Mouse (Mus musculus): ENCODE results near the gene Tmem218. TPM values are rescaled to one million over a fixed set of nuclear protein-coding genes. Genes with fewer than 3 reads are reported as not detected.

The Tmem218 gene
- polyA plus RNA-seq, 1 experiment from 2014 or later: 9.9 TPM

GRCm38 (mm10) chr9:37214327-37215060 lies 6.5 kb downstream of the Tmem218 start:
- Histone ChIP-seq H3K4me1 (replicated peaks; ENCODE audit: control insufficient read depth, insufficient read depth, low read length) (no peaks in the 10 kb centered on the region), H3K4me3 (ENCODE audit: low read depth, low read length) (no peak overlapping the region), H3K36me3 (ENCODE audit: control insufficient read depth, insufficient read depth, low read length) (no peaks in the 10 kb centered on the region), H3K9me3 (ENCODE audit: control insufficient read depth, low read length) (no peaks in the 10 kb centered on the region), H3K27ac (ENCODE audit: low read depth) (no peak overlapping the region), H3K9ac (ENCODE audit: low read length) (no peak overlapping the region), H3K27me3 (replicated peaks; ENCODE audit: control insufficient read depth, insufficient read depth, low read length) (no peaks in the 10 kb centered on the region), H3K4me2 (ENCODE audit: low read length) (no peak overlapping the region)
- 74% methylated on average over 9 of the region's 9 CpGs for WGBS
- no peak for ATAC-seq (replicated peaks; ENCODE audit: low FRiP score, low TSS enrichment, low read depth)
- no peak for DNase-seq (ENCODE audit: low spot score)

- H3K4me3 ChIP-seq (ENCODE audit: low read depth, low read length): no peak overlapping the region
These were observed 12.7 kb downstream of the Tmem218 start for GRCm38 (mm10) chr9:37220755-37221154.

GRCm38 (mm10) chr9:37225581-37225980 lies 17.6 kb downstream of the Tmem218 start:
- ATAC-seq (replicated peaks; ENCODE audit: low FRiP score, low TSS enrichment, low read depth) (no peak), DNase-seq (ENCODE audit: low spot score) (no peak)
- Histone ChIP-seq H3K9me3 (ENCODE audit: control insufficient read depth, low read length) (no peaks in the 10 kb centered on the region), H3K36me3 (ENCODE audit: control insufficient read depth, insufficient read depth, low read length) (peaks cover 2% of the 10 kb centered on the region; the same call in 1 of the 2 replicates), H3K27me3 (replicated peaks; ENCODE audit: control insufficient read depth, insufficient read depth, low read length) (no peaks in the 10 kb centered on the region), H3K4me3 (ENCODE audit: low read depth, low read length) (no peak overlapping the region), H3K4me2 (ENCODE audit: low read length) (no peak overlapping the region), H3K4me1 (replicated peaks; ENCODE audit: control insufficient read depth, insufficient read depth, low read length) (no peaks in the 10 kb centered on the region), H3K9ac (ENCODE audit: low read length) (no peak overlapping the region), H3K27ac (ENCODE audit: low read depth) (no peak overlapping the region)
- 85% methylated on average over 1 of the region's 1 CpGs for WGBS

More at GRCm38 (mm10) chr9:37220755-37221154, 12.7 kb downstream of the Tmem218 start:
- no peak for ATAC-seq (replicated peaks; ENCODE audit: low FRiP score, low TSS enrichment, low read depth)
- peaks cover 2% of the 10 kb centered on the region; the same call in 1 of the 2 replicates for H3K36me3 ChIP-seq (ENCODE audit: control insufficient read depth, insufficient read depth, low read length)
- WGBS: 91% methylated on average over 8 of the region's 8 CpGs
- no peak overlapping the region for H3K27ac ChIP-seq (ENCODE audit: low read depth)
- no peak overlapping the region for H3K9ac ChIP-seq (ENCODE audit: low read length)
- DNase-seq (ENCODE audit: low spot score): no peak
- no peaks in the 10 kb centered on the region for H3K9me3 ChIP-seq (ENCODE audit: control insufficient read depth, low read length)
- H3K4me1 ChIP-seq (replicated peaks; ENCODE audit: control insufficient read depth, insufficient read depth, low read length): no peaks in the 10 kb centered on the region
- H3K27me3 ChIP-seq (replicated peaks; ENCODE audit: control insufficient read depth, insufficient read depth, low read length): no peaks in the 10 kb centered on the region
- no peak overlapping the region for H3K4me2 ChIP-seq (ENCODE audit: low read length)

GRCm38 (mm10) chr9:37229880-37230325 lies 21.9 kb downstream of the Tmem218 start:
- Histone ChIP-seq H3K36me3 (ENCODE audit: control insufficient read depth, insufficient read depth, low read length) (no peaks in the 10 kb centered on the region), H3K9ac (ENCODE audit: low read length) (no peak overlapping the region), H3K27ac (ENCODE audit: low read depth) (no peak overlapping the region), H3K4me1 (replicated peaks; ENCODE audit: control insufficient read depth, insufficient read depth, low read length) (no peaks in the 10 kb centered on the region), H3K4me3 (ENCODE audit: low read depth, low read length) (no peak overlapping the region), H3K4me2 (ENCODE audit: low read length) (no peak overlapping the region), H3K27me3 (replicated peaks; ENCODE audit: control insufficient read depth, insufficient read depth, low read length) (no peaks in the 10 kb centered on the region), H3K9me3 (ENCODE audit: control insufficient read depth, low read length) (no peaks in the 10 kb centered on the region)
- WGBS: 7% methylated on average over 1 of the region's 1 CpGs
- ATAC-seq (replicated peaks; ENCODE audit: low FRiP score, low TSS enrichment, low read depth) (peak; percentile 50), DNase-seq (ENCODE audit: low spot score) (peak; percentile 79)

GRCm38 (mm10) chr9:37230486-37231195 lies 22.6 kb downstream of the Tmem218 start:
- 91% methylated on average over 9 of the region's 9 CpGs for WGBS
- no peaks in the 10 kb centered on the region for H3K4me1 ChIP-seq (replicated peaks; ENCODE audit: control insufficient read depth, insufficient read depth, low read length)
- H3K27ac ChIP-seq (ENCODE audit: low read depth): no peak overlapping the region
- H3K9me3 ChIP-seq (ENCODE audit: control insufficient read depth, low read length): no peaks in the 10 kb centered on the region
- ATAC-seq (replicated peaks; ENCODE audit: low FRiP score, low TSS enrichment, low read depth) (no peak), DNase-seq (ENCODE audit: low spot score) (no peak)
- H3K27me3 ChIP-seq (replicated peaks; ENCODE audit: control insufficient read depth, insufficient read depth, low read length): no peaks in the 10 kb centered on the region
- H3K36me3 ChIP-seq (ENCODE audit: control insufficient read depth, insufficient read depth, low read length): no peaks in the 10 kb centered on the region
- no peak overlapping the region for H3K4me3 ChIP-seq (ENCODE audit: low read depth, low read length)
- H3K4me2 ChIP-seq (ENCODE audit: low read length): no peak overlapping the region
- H3K9ac ChIP-seq (ENCODE audit: low read length): no peak overlapping the region

- 61% methylated on average over 22 of the region's 22 CpGs for WGBS
- H3K9ac ChIP-seq (ENCODE audit: low read length): no peak overlapping the region
- H3K27ac ChIP-seq (ENCODE audit: low read depth): no peak overlapping the region
- DNase-seq (ENCODE audit: low spot score): no peak
- H3K4me2 ChIP-seq (ENCODE audit: low read length): no peak overlapping the region
- no peaks in the 10 kb centered on the region for H3K9me3 ChIP-seq (ENCODE audit: control insufficient read depth, low read length)
- H3K36me3 ChIP-seq (ENCODE audit: control insufficient read depth, insufficient read depth, low read length): no peaks in the 10 kb centered on the region
- no peak overlapping the region for H3K4me3 ChIP-seq (ENCODE audit: low read depth, low read length)
- no peaks in the 10 kb centered on the region for H3K4me1 ChIP-seq (replicated peaks; ENCODE audit: control insufficient read depth, insufficient read depth, low read length)
- ATAC-seq (replicated peaks; ENCODE audit: low FRiP score, low TSS enrichment, low read depth): no peak
- no peaks in the 10 kb centered on the region for H3K27me3 ChIP-seq (replicated peaks; ENCODE audit: control insufficient read depth, insufficient read depth, low read length)
These were observed 24.5 kb downstream of the Tmem218 start for GRCm38 (mm10) chr9:37232201-37233195.

- no peaks in the 10 kb centered on the region for H3K9me3 ChIP-seq (ENCODE audit: control insufficient read depth, low read length)
- H3K4me2 ChIP-seq (ENCODE audit: low read length): no peak overlapping the region
- no peak overlapping the region for H3K27ac ChIP-seq (ENCODE audit: low read depth)
- H3K9ac ChIP-seq (ENCODE audit: low read length): no peak overlapping the region
- no peak for DNase-seq (ENCODE audit: low spot score)
- 73% methylated on average over 4 of the region's 4 CpGs for WGBS
- no peak overlapping the region for H3K4me3 ChIP-seq (ENCODE audit: low read depth, low read length)
- no peaks in the 10 kb centered on the region for H3K4me1 ChIP-seq (replicated peaks; ENCODE audit: control insufficient read depth, insufficient read depth, low read length)
- no peak; the same call in 1 of the 2 replicates for ATAC-seq (replicated peaks; ENCODE audit: low FRiP score, low TSS enrichment, low read depth)
- H3K36me3 ChIP-seq (ENCODE audit: control insufficient read depth, insufficient read depth, low read length): no peaks in the 10 kb centered on the region
- H3K27me3 ChIP-seq (replicated peaks; ENCODE audit: control insufficient read depth, insufficient read depth, low read length): no peaks in the 10 kb centered on the region
These were observed 28.1 kb downstream of the Tmem218 start for GRCm38 (mm10) chr9:37235951-37236737.

All from intestine, embryonic 14.5 days (tissue).